Mouse (Mus musculus) left cerebral cortex, adult 8-10 months (tissue): ENCODE measurements around the gene Ubtd1. TPM values are rescaled to one million over a fixed set of nuclear protein-coding genes. Genes with fewer than 3 reads are reported as not detected.

ENCODE experiments used
- DNase-seq, 2 experiments: peaks; one replicate each; pipeline ENCODE4 v3.0.0; 2022; ENCODE audit warnings: low spot score in 2 of 2
- total RNA-seq, 4 experiments: library from RNA; stranded (reverse); gene quantifications; 2 replicates each; pipeline ENCODE4 v1.2.4; 2022

Ubtd1 gene
- total RNA-seq, 4 experiments from 2014 or later = 12.0 to 13.2 (median 12.5) TPM

GRCm38 (mm10) chr19:42021681-42022541, 40.3 kb downstream of the Ubtd1 start:
- no peak for DNase-seq

- DNase-seq = no peak
These were observed 40.9 kb downstream of the Ubtd1 start for GRCm38 (mm10) chr19:42022542-42022848.

- DNase-seq = peak; percentile 61 to 76
These were observed 44.6 kb downstream of the Ubtd1 start for GRCm38 (mm10) chr19:42026158-42026557.

- no peak for DNase-seq
These were observed 49.5 kb downstream of the Ubtd1 start for GRCm38 (mm10) chr19:42031112-42031511.

- no peak for DNase-seq
These were observed 52.0 kb downstream of the Ubtd1 start for GRCm38 (mm10) chr19:42033611-42034010.

- no peak for DNase-seq
These were observed 52.7 kb downstream of the Ubtd1 start for GRCm38 (mm10) chr19:42034146-42034775.

GRCm38 (mm10) chr19:42034881-42035455, 53.4 kb downstream of the Ubtd1 start:
- DNase-seq = no peak

GRCm38 (mm10) chr19:42035456-42036248, 54.1 kb downstream of the Ubtd1 start, which contains the start of gene Ankrd2:
Gene Ankrd2, plus strand, starts transcription at chr19:42036000.
- DNase-seq = peak; percentile 62 to 73

- DNase-seq = no peak
These were observed 54.8 kb downstream of the Ubtd1 start for GRCm38 (mm10) chr19:42036357-42036756.

GRCm38 (mm10) chr19:42037167-42037702, 55.7 kb downstream of the Ubtd1 start:
- no peak for DNase-seq

- no peak for DNase-seq
These were observed 56.7 kb downstream of the Ubtd1 start for GRCm38 (mm10) chr19:42038310-42038709.

GRCm38 (mm10) chr19:42043988-42044387, 62.4 kb downstream of the Ubtd1 start:
- DNase-seq = no peak

- peak in 1 of 2 experiments; percentile 38 for DNase-seq
These were observed 63.9 kb downstream of the Ubtd1 start, which contains the start of gene Hoga1 for GRCm38 (mm10) chr19:42045269-42046102. Gene Hoga1, plus strand, starts transcription at chr19:42045610.

- no peak for DNase-seq
These were observed 68.7 kb downstream of the Ubtd1 start for GRCm38 (mm10) chr19:42050251-42050650.

GRCm38 (mm10) chr19:42051351-42051750, 69.8 kb downstream of the Ubtd1 start:
- no peak for DNase-seq

- no peak for DNase-seq
These were observed 70.4 kb downstream of the Ubtd1 start, which contains the start of gene 4933411K16Rik for GRCm38 (mm10) chr19:42051948-42052347. Gene 4933411K16Rik, plus strand, starts transcription at chr19:42052248.

GRCm38 (mm10) chr19:42054255-42054654, 72.7 kb downstream of the Ubtd1 start:
- DNase-seq = no peak

- no peak for DNase-seq
These were observed 74.3 kb downstream of the Ubtd1 start for GRCm38 (mm10) chr19:42055881-42056280.

- no peak for DNase-seq
These were observed 75.3 kb downstream of the Ubtd1 start for GRCm38 (mm10) chr19:42056719-42057409.

- DNase-seq = no peak
These were observed 76.9 kb downstream of the Ubtd1 start for GRCm38 (mm10) chr19:42058426-42058825.
